Mouse (Mus musculus) erythroblast, embryonic 14.5 days (primary cell): Measurements from ENCODE around the gene Abca1. TPM values are rescaled to one million over a fixed set of nuclear protein-coding genes. Genes with fewer than 3 reads are reported as not detected.

Source experiments
- H3K27me3 ChIP-seq: 2 replicates; pipeline ENCODE4 v1.6.1; 2012; ENCODE audit warnings: inconsistent platforms; ENCODE audit not compliant: control insufficient read depth
- H3K36me3 ChIP-seq: 2 replicates; pipeline ENCODE4 v1.6.1; 2012; ENCODE audit warnings: mild to moderate bottlenecking, inconsistent platforms; ENCODE audit not compliant: control insufficient read depth
- H3K4me1 ChIP-seq: 2 replicates; pipeline ENCODE4 v1.6.1; 2012; ENCODE audit warnings: inconsistent platforms; ENCODE audit not compliant: control insufficient read depth
- H3K4me3 ChIP-seq: replicated peaks from 2 replicates; pipeline ENCODE3; 2012; ENCODE audit warnings: moderate library complexity, mild to moderate bottlenecking, inconsistent platforms
- H3K9me3 ChIP-seq: 2 replicates; pipeline ENCODE4 v1.6.1; 2012; ENCODE audit warnings: low read length, inconsistent platforms, mixed read lengths; ENCODE audit not compliant: control insufficient read depth
- GATA1 ChIP-seq: IDR thresholded peaks from 2 replicates; pipeline ENCODE4 v1.6.1; 2012; ENCODE audit warnings: low read length, inconsistent platforms, mixed read lengths
- TAL1 ChIP-seq: IDR thresholded peaks from 3 replicates; pipeline ENCODE4 v1.6.1; 2012; ENCODE audit warnings: low read length, inconsistent platforms, mixed read lengths
- polyA plus RNA-seq: library from polyadenylated mRNA; stranded (reverse); fragments of >175 nt; gene quantifications from 2 replicates; pipeline ENCODE4 v1.2.3, GENCODE M21; 2012

Abca1 gene
- polyA plus RNA-seq, 1 experiment, result 0.01 TPM

DNA sequence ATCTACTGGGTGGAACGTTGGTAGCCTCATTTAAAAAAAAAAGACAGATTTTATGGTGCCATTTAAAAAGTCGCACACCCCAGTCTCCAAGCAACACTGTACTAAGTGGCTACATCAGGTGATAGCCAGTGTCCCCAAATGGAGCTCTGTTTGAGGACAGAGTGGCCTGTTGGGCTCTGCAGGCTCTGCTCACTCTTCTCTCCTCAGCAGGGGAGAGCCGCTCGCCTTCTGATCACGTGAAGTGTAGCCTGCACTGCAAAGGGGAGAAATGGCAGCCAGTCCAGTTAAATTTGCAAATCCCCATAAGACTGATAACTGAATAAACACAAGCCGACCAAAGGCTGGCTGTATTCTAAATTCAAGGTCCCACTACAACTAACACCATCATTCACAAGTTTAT, 6.0 kb downstream of the Abca1 start:
- no peak for TF ChIP-seq GATA1
- TF ChIP-seq TAL1, result no peak
- Histone ChIP-seq H3K36me3 (no peaks in the 10 kb centered on the region), H3K4me1 (peaks cover 2% of the 10 kb centered on the region; the same call in 1 of the 2 replicates), H3K27me3 (peaks cover 3% of the 10 kb centered on the region), H3K9me3 (no peaks in the 10 kb centered on the region), H3K4me3 (no peak overlapping the region)

DNA sequence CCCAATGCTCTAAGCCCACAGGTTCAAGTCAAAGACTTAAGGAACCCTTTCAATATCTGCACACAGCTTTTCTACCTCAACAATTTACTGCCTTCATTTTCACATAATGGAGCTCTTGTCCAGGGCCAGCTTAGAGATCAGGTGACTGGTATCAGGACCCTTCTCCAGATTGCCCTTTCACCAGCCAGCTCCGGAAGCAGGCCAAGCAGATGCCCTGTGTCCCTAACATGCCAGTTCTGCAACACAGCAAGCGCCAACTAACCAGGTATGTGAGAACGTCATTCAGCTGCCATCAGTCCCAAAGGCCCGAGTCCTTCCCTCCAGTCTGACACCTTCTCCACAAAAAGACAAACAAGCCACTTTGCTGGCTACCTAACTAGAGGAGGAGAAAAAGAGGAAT, 6.6 kb downstream of the Abca1 start:
- no peak for TF ChIP-seq GATA1
- no peak for TF ChIP-seq TAL1
- no peaks in the 10 kb centered on the region for H3K9me3 ChIP-seq
- no peaks in the 10 kb centered on the region for H3K36me3 ChIP-seq
- H3K4me3 ChIP-seq, result no peak overlapping the region
- no peaks in the 10 kb centered on the region for H3K27me3 ChIP-seq
- no peaks in the 10 kb centered on the region for H3K4me1 ChIP-seq

DNA sequence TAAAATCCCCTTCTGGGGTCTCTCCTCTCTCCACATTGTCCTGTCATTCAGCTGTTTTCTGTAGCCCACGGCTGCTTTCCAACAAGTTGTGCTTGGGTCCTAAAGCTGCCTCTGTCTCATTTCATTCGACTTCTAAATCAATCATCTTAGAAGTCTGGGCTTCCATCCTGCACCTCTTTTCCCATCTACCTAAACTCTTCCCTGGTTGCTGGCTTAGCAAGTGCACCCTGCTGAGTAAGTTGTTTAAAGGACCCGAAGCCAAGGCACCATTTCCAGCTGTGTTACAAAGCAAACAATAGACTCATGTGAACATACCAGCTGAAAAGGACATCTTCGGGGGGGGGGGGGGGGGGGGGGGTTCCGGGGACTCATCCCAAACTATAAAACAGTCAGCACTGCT, 7.0 kb downstream of the Abca1 start:
- TF ChIP-seq GATA1 (no peak), TAL1 (no peak)

DNA sequence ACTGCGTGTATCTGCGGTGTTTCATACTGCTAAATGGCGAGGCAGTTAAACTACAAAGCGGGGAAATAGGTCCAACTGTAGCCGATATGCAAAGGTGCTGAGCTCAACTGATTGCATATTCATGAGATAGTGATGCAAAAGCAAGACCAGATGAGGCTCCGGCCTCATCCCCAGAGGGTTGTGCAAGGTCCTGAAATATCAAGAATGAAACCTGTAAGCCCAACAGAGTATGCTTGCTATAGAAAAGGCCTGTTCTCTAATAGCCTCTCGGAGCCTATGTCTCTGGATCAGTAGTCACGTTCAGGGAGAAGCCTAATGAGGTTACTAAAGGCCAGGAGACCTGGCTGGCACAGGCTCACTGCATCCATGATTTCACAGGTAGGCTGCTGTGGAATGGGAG, 9.2 kb downstream of the Abca1 start:
- Histone ChIP-seq H3K4me3 (no peak overlapping the region), H3K27me3 (no peaks in the 10 kb centered on the region), H3K36me3 (no peaks in the 10 kb centered on the region), H3K4me1 (no peaks in the 10 kb centered on the region), H3K9me3 (no peaks in the 10 kb centered on the region)
- TF ChIP-seq GATA1, result no peak

More for the DNA sequence above, 7.0 kb downstream of the Abca1 start:
- no peaks in the 10 kb centered on the region for H3K4me1 ChIP-seq
- no peaks in the 10 kb centered on the region for H3K36me3 ChIP-seq
- no peak overlapping the region for H3K4me3 ChIP-seq
- no peaks in the 10 kb centered on the region for H3K9me3 ChIP-seq
- H3K27me3 ChIP-seq, result no peaks in the 10 kb centered on the region

DNA sequence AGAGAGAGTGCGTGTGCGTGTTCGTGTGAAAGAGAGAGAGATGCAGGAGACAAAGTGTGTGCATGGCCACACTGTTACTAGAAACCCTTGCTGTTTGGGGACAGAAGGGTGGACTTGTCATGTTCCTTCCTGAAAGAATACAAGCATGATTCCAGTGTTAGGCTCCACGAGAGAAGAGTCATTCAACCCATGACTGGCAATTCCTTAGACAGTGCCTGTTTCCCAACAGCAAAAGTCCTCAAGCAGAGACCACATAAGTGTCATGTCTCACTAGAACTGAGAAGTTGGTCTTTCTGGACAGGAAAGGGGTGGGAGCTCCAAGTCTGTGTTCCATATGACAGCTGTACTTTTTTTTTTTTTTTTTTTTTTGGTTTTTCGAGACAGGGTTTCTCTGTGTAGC, 10.1 kb downstream of the Abca1 start:
- Histone ChIP-seq H3K9me3 (no peaks in the 10 kb centered on the region), H3K27me3 (no peaks in the 10 kb centered on the region), H3K36me3 (no peaks in the 10 kb centered on the region), H3K4me1 (no peaks in the 10 kb centered on the region), H3K4me3 (no peak overlapping the region)
- TF ChIP-seq GATA1, result no peak

DNA sequence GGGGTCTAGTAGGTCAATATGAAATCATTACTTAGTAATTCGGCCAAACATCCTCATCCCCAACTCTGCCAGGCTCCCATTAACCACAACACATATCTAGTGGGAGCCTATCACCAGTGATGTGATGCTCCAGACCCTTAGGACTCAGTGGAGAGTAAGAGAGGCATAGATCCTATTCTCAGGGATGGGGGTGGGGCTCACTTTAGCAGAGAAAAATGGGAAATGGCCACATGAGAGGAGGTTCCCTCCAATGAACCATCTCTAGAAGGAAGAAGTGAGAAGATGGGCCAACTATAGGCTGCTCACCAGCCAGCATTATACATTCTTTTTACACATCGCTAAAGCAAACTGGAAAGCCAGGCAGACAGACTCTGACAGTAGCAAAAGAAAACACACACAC, 10.9 kb downstream of the Abca1 start:
- no peaks in the 10 kb centered on the region for H3K27me3 ChIP-seq
- H3K9me3 ChIP-seq, result no peaks in the 10 kb centered on the region
- no peaks in the 10 kb centered on the region for H3K4me1 ChIP-seq
- no peak overlapping the region for H3K4me3 ChIP-seq
- no peak for TF ChIP-seq TAL1
- TF ChIP-seq GATA1, result no peak
- H3K36me3 ChIP-seq, result no peaks in the 10 kb centered on the region

DNA sequence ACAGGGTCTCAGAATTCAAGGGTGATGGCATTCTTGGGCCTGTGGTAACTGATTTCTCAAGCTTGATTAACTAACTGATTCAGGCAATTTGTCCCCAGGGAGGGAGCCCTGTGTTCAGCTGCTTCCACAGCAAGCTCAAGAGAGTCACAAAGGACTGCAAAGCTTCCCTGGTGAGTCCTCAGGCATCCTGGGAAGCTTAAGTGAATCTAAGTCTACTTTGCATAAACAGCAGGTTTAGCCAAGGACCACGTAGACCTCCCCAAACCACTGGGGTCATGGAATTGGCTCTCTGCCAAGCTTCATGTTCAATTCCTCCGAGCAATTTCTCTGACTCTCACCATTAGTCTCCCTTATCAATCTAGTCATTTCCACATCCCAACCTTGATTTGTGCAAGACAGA, 12.2 kb downstream of the Abca1 start:
- no peaks in the 10 kb centered on the region for H3K36me3 ChIP-seq
- no peaks in the 10 kb centered on the region for H3K27me3 ChIP-seq
- H3K4me3 ChIP-seq, result no peak overlapping the region
- no peaks in the 10 kb centered on the region for H3K4me1 ChIP-seq
- no peak for TF ChIP-seq TAL1
- TF ChIP-seq GATA1, result no peak
- H3K9me3 ChIP-seq, result no peaks in the 10 kb centered on the region

DNA sequence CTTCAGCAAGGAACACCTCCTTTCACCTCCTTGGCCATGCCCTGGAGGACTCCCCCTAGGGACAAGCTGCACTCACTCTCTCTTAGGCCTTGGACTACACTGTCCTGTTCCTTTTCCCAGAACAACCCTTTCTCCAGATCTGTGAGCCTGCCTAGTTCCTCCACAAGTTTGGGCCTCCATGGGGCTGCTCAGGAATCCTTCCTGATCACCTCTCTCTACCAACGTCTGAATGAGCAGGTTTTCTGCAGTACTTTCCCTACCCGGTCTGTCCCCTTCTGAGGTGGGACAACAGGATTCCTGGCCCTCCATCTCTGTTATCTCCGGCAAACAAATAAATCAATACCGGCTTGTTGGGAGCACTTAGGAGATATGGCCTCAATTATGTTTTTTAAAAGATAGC, 12.6 kb downstream of the Abca1 start:
- Histone ChIP-seq H3K9me3 (no peaks in the 10 kb centered on the region), H3K27me3 (no peaks in the 10 kb centered on the region), H3K4me1 (no peaks in the 10 kb centered on the region), H3K36me3 (no peaks in the 10 kb centered on the region), H3K4me3 (no peak overlapping the region)
- TF ChIP-seq TAL1 (no peak), GATA1 (no peak)

DNA sequence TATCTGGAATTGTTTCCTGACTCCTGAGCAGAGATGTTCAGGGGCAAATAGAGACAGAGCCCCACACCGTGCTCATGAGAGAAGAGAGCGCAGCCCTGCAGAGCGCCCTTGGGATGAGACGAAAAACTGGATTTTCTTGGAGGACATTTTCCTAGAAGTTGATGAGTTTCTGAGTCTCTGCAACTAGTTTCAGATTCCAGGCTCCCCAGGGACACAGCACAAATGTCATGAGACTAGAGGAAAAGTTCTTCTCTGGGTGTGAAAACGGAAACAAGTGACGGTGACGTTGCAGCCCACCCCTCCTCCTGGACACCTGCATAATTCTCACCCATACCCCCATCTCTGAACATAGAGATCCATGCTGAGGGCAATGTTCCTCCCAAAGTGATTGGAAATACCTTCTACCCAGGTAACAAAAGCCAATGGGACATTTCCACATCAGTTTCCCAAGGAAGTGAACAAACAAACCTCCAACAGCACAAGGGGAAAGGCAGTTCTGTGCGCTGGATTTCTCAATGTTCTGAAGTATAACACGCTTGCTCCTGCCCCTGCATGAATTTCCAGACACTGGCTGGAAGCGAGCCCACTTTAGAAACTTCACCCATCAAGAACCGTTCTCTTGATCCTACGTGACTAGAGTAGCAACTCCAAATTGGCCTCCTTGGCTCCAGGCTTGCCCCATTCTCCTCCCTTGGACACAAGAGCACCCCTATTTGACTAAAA, 13.3 kb downstream of the Abca1 start:
- no peak for TF ChIP-seq TAL1
- TF ChIP-seq GATA1, result no peak
- H3K36me3 ChIP-seq, result no peaks in the 10 kb centered on the region
- no peaks in the 10 kb centered on the region for H3K27me3 ChIP-seq
- H3K4me1 ChIP-seq, result no peaks in the 10 kb centered on the region
- H3K4me3 ChIP-seq, result no peak overlapping the region
- no peaks in the 10 kb centered on the region for H3K9me3 ChIP-seq

DNA sequence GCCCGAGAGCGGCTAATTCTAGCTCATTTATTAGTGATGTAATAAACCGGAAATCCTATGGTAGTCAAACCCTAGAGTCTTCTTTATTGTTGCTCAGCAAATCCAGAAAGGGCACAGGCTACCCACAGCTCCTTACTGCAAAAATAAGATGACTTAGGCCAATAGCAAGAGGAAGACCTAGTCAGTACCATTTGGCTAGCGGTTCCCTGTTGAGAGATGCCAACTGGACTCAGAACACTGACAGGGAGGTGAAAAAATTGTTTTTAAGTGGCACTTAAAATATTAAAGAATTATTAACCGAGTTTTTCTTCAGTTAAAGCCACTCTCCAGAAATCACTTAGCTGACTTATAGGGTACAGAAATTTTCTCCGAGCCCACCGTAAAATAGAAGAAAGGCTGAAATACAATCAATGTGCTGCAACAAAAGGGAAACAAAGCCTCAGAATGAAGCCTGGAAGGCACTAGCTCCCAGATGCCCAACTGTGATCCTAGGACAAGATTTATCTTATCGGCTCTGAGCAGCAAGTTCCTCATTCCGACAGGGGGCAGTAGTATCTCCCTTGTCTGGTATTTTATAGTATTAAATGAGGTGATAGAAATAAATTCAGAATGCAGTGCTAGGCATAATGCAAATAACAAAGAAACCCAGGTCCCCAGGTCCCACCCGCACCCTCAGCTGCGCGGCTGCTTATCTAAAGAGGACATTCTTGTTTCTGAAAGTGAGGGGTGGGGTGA, 14.1 kb downstream of the Abca1 start:
- TF ChIP-seq TAL1 (no peak), GATA1 (no peak)
- no peak overlapping the region for H3K4me3 ChIP-seq
- H3K9me3 ChIP-seq, result no peaks in the 10 kb centered on the region
- H3K4me1 ChIP-seq, result no peaks in the 10 kb centered on the region
- no peaks in the 10 kb centered on the region for H3K27me3 ChIP-seq
- H3K36me3 ChIP-seq, result no peaks in the 10 kb centered on the region
